Mouse (Mus musculus) cerebellum, postnatal 25 days (tissue): ENCODE measurements at regions not wholly inside any gene's neighbourhood (a gene's known extent, or its start where the extent isn't known, plus 50 kb on each side); places are given as distances from the start of the nearest gene placed in this dataset.
A peak's percentile ranks its signal among the peaks of the same experiment; 100 is the strongest.

Experiments
- DNase-seq, 2 experiments: peaks; one replicate each; pipeline ENCODE4 v3.0.0; 2021; ENCODE audit warnings: mixed read lengths in 2 of 2

DNA sequence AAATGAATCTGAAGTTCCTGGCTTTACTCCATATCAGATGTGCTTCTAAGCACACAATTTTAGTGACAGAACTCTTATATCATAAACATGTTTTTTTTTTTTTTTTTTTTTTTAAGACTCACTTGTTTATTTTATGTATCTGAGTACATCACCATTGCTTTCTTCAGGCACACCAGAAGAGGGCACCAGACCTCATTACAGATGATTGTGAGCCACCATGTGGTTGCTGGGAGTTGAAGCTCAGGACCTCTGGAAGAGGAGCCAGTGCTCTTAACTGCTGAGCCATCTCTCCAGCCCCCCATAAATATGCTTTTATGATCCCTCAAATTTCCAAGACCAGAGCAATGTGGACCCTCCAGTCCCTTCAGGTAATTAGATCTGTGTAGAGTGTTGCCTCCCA lies 280.1 kb upstream of the Adgrl2 start:
- no peak for DNase-seq

DNA sequence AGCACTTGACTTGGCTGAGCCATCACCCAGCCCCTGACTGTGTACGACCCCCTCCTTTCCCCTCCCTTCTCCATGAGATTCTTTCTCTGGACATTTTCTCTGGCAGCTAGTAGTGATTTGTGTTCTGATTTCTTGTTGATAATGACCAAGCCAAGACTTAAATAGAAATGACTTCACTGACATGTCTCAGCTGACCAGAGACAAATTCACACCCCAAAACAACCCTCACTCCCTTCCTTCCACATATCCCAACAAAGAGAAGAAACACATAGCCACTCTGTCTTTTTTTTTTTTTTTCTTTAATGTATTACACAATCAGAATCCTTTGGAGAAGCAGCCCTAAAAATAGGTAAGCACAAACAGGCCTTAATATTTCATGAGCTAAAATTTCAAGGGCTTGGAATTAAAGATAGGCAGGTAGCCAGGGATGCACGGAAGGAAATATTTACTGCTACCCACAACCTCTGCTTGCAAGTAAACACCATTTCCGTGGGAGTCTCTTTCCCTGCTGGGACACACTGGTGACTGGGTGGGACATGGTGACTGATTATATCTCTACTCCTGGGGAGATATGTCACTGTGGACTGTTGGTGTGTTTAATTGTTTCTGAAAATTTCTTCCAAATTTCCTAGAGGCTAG lies 272.1 kb upstream of the Adgrl2 start:
- no peak for DNase-seq

DNA sequence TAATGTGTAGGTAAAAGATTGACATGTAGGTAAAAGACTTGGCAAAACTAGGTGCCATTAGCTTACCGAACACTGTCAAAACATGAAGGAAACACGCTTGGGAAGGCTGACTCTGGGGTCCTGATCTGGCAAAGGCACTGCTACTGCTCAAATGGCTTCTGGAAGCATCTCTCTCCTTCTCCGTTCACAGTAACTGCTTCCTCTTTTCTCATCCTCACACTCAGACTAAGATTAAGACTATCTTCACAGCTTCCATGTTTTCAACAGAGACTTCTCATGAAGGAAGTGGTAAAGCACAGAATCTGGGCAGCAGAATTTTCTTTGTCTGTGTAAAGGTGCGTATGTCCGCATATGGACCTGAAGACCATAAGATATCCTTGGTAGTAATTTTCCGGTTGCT lies 271.4 kb upstream of the Adgrl2 start:
- DNase-seq: no peak

DNA sequence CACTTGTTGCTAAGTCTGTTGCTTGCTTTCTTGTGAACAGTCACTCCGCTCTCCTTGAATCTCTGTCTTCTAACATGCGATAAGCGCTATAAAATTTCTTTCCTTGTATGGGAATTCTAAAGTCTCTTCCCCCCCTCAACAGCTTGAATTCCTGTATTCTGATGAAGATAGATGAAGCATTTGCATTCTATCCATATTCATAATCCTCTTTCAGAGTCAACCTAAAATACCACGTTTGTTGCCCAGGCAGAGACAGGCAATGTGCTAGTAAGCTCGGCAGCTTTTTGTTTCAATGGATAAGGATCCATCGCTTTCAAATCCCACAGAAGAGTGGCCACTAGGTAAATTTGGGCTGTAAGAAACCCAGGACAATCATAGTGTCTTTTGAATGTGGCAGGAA lies 268.5 kb upstream of the Adgrl2 start:
- no peak for DNase-seq

DNA sequence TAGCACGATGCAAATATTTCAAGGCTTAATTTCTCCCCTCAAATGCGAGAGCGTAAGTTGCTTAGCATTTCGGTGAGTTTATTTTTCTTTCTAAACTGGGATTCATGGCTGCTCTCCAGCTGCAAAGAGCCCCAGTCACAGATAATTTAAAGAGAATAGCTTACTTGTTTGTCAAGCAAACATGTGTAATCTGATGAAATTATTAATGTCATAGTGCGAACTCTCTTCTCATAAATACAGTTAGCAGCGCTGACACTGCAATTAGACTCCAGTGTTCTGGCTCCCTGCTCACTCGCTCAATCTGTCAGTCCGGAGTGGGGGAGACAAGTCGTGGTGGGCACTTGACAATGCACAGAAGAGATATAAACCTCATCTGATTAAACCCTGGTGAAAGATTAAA lies 266.5 kb upstream of the Adgrl2 start:
- DNase-seq: no peak

DNA sequence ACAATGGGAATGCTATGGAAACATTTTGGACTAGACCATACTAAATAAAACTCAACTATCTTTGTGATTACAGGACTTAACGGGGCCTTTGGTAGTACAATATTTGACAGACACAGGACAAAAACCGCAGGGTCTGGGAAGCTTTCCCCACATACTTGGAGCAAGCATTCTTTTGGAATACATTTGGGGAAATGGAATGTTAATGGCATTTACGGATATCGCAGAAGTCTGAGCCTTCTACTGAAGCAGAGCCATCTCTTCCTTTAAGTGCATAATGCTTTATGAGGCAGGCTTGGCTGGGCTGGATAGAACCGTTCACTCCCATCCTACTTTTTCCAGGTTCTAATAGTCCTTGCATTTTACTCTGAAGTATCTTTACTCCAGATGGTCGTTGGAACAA lies 262.7 kb upstream of the Adgrl2 start:
- no peak for DNase-seq

DNA sequence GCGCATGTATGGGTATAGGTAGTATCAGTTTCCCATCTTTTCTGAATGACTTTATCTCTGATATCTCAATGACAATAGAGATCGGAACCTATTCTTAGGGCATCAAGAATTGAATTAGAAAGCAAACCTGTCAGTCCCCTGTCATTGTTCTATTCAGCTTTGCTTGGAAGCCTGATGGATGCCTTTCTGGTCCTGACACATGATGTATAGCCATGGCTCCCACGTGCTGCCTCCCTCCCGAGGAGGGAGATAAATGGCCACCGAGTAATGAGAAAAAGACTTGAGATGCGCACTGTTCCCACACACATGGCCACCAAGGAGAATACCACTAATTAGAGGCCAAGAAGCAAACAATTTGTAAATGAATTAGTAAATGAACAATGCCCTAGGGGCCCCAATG lies 261.8 kb upstream of the Adgrl2 start:
- DNase-seq: no peak

DNA sequence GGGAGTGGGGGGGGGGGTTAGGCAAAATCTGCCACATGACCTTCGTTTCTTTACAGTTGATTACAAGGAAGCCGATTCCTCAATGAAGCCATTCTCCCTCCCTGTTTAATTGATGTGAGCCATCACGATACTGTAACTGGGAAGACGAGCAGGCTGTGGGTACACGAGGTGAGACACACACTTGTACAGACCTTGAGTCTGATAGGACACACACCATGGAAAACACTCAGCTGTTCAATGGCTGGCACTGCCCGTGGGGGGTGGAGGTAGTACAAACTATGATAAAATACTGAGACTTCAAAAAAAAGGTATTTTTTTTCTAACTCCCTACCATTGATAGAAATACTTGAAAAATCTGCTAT lies 257.3 kb upstream of the Adgrl2 start:
- no peak for DNase-seq

DNA sequence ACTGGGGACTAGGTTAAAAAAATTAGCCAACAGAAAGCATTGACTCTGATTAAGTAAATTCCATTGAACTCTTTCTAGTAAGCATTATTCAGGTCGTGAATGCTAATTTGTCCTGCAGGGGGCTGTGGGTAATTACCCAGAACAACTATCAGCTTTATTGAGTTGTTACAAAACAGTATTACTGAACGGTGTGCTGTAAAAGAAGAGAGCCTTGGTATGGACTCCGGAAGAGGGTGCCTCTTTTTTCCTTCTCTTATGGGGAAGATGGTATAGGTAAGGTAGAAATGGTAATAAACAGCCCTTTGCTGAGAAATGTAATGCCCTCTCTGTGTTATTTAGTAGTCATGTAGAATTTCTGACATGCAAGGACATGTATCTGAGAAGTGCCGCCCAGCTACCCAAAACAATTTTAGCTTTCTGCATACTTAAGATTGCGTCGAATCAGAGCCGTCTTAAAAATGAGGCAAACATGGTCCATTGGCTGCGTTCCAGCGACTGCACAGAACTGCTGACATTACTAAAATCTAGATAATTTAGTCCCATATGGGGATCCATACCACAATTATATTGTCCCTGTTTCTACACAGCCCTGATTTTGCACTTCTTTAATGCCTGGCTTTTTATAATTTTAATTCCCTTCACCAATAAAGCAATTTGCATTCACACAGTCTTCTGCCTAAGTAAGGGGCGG lies 256.7 kb upstream of the Adgrl2 start:
- DNase-seq: no peak

DNA sequence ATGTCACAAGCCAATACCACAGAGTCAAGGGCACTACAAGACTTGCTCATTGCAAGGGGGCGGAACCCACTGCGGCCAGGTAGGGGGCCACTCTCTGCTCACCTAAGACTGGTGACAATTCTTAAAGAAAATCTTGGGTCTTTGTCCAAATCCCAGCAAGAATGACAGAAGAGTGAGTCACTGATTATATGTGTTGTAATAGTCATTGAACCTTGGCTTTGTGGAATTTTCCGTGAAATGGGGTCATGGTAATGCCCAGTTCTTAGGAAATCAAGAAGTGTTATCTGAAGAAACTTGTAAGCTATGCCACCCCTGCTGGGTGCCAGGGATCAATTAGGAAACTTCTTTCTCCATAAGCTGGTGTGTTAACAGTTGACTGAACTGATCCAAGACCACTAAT lies 249.3 kb upstream of the Adgrl2 start:
- DNase-seq: no peak

DNA sequence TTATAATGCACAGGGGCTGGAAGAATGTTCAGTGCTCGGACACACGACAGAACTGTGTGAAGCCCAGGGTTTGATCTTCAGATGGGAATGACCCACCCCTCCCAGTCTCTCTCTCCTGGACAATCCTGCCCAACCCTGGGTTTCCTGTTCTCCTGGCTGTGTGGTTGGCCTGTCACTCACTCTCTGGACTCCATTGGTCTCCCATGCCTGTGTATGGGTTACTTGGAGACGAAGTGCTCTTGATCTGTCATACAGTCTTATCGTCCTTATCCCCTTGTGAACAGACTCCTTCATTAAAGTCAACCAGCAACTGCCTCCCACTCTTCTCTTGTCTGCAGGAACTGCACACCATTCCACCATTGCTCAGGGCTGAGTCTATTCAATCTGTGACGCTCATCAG lies 247.7 kb upstream of the Adgrl2 start:
- DNase-seq: no peak

DNA sequence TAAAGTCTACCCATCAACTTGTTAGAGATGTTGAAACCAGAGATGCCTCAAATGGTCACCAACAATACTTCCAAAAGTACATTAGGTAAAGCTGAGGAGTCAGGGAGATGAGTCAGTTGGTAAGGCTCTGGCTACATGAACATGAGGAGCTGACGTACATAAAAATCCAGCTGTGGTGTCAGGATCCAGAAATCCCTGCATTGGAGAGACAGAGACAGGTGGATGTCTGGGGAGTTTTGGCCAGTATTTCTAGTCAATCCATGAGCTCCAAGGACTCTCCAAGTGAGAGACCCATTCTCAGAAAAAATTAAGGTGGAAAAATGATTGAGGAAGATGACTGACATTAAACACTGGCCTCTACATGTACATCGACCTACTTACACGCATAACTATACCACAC lies 244.8 kb upstream of the Adgrl2 start:
- no peak for DNase-seq

DNA sequence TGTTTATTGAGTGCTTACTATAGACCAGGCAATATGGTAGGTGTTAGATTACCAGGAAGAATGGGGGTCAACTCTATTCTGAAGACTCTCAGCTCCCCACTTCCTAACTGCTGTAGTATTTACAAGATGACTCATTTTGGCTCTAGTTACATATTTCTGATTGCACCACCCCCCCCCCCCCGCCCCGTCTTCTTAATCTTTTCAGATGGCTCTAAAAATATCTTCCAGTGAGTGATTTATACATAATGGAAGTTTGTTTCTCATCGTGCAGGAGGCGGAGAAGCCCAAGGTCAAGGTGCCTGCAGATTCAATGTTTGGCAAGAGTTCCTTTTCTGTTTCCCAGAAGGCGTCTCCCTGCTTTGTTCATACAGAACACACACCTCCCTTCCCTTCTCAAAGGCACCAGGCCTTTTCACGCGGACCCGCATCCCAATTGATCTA lies 243.4 kb upstream of the Adgrl2 start:
- no peak for DNase-seq

DNA sequence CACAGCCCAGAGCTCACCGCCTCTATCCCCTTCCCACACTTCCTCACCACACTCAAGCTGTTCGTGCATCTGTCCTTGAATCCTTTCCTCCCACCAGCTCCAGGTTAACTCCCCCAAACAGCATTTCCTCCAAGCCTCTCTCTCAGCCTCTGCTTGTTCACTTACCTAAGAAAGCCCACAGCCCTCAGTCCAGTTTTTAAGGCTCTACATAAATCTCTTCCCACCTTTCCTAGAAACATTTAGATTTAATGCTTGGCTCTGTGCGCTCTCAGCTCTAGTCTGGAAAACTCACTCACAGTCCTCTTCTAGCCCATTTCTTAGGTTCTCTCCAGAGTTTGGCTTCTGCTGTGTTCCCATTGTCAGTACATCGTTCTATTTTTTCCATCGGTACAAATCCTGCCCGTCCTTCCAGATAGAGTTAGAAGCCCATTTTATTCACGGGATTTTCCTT lies 242.9 kb upstream of the Adgrl2 start:
- no peak for DNase-seq

DNA sequence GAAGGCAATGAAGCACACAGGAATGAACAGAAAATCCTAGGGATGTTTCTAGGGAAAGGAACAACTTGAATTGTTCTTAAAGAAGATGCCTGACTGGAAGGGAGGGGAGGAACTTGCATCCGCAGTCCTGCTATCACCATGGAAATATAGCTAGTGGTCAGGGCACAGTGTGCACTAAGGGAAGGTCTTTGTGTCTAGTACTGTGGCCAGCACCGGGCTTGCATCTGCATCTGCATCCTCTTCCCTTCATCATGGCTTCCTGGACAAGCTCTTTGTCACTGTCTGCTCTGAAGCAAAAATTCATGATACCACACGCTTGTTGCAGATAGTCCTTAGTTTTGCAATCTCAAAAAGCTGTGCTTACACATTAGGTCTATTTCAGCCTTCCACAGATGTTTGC lies 241.0 kb upstream of the Adgrl2 start:
- DNase-seq: no peak

DNA sequence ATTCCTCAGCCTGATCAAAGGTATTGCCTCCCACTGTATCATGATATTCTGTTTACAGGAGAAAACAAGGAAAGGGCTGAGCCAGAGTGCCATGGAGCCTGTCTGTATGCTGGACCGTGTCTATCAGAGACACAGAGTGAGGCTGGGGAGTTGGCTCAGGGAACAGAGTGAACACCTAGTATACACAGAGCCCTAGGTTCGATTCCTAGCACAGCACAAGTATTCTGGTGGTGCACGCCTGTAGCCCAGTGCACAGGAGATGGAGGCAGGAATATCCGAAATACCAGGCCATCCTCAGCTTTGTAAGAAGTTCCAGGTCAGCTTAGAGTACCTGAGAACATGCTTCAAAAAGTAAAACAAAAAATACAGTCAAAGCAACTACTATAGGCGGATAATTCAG lies 237.2 kb upstream of the Adgrl2 start:
- DNase-seq: no peak

DNA sequence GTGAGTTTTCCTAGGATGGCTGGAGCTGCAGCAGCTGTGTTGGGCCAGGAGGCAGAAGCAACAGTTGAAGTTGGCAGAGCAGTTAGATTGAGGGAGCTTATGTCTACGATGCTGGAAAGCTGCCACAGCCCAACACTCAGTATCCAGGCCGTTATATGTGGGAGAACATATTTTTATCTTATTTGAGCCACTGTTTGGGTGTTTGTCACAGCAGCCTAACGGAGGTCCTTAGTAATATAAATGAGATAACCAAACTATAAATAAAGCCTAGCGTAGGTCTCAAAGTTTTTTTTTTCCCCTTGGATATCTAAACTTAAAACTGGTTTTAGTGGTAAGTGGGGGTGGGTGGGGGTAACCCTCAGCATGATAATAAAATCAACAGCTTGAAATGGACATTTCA lies 236.4 kb upstream of the Adgrl2 start:
- DNase-seq: no peak

DNA sequence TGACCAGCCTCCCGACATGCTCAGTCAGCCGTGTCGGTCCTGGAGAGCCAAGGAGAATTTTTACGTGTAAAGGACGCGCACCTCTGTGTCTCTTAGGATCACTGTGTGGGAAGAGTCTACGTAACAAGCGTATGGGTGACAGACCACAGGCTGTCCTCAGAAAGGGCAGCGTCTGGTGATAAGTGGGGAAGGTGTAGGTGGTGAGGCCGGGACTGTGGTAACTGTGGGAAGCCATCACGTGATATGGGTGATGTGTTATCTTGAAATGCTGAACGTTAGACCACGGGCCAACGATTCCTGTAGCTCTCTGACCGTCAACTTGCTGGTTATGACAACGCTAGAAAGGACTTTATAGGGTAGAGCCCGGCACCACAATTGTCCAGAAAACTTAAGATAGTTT lies 235.3 kb upstream of the Adgrl2 start:
- DNase-seq: no peak

DNA sequence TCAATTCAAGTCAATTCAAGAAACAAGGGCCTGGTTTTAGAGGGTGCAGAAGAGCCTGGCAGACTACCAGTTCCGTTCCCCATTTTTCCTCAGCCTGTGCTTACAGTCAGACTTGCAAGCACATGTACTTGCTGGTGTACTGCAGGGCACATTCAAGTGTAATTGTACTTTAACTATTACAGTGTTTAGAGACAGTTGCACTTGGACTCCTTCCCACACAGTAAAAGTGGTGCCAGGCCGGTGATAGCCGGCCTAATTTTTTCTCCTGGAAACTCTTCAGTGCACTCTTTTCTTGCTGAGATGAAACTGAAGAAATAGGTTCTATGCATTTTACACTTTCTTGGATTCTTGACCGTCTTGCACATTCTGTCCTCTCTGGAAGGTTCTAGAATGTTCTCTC lies 233.9 kb upstream of the Adgrl2 start:
- DNase-seq: peak in 1 of 2 experiments; percentile 9

DNA sequence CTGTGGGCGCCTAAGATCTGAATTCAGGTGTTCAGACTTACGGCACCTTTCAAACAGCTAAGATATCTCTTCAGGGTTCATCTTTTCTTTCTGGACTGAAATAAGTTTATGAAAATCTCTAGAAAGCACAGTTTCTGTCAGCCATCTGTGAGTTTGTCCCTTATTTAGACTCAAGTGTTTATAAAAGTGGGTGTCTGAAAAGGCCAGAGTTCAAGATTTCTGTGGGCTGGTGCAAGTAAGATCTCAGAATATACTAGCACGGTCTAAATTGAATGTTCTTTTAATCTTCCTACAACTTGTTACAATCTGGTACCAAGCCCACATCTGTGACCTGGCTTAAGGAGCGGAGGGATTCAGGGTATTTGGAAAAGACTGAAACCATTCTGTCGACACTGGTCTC lies 233.4 kb upstream of the Adgrl2 start:
- no peak for DNase-seq

DNA sequence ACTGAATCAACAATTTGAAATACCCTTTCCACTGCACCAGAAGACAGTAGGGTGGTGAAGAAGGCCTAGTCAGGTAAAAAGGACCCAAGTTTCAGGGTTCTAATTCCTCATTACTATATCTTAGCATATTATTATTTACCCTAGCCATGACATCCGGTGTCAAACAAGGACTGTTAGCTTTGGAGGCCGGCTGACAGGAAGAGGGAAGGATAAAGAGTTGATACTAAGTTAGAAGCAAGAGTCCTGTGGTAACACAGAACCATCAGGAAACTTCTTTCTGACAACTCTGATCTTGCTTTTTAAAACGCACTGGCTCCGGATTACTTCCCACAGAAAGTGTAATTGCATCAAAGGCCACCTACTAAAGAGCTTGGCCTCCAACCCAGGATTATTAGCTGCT lies 230.6 kb upstream of the Adgrl2 start:
- DNase-seq: no peak

DNA sequence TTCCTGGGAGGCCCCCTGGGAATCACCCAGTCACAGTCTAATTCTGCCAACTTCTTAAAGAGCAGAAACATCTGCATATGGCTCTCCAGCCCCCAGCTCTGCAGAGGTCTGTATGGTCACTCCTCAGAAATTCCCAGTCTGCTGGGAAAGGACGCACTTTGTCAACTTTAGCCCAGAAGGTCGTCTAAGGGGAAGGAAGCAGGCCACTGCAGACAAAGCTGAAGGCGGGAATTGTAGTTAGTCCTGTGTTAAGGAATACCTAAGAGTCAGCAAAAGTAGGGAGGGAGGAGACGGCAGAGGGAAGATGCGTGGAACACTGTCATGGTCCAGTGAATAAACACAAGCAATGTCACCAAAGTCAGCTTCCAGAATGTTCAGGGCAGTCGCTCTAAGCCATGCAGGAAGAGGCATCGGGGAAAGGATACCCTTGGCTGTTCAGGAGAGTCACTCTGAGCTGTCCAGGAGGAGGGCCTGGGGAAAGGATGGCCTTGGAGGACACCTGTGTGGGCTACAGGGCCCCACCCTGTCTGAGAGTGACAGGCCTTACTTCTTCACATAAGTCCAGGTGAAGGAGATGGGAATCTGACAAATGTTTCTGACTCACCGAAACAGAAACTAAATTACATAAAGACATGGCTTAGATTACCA lies 230.1 kb upstream of the Adgrl2 start:
- no peak for DNase-seq

DNA sequence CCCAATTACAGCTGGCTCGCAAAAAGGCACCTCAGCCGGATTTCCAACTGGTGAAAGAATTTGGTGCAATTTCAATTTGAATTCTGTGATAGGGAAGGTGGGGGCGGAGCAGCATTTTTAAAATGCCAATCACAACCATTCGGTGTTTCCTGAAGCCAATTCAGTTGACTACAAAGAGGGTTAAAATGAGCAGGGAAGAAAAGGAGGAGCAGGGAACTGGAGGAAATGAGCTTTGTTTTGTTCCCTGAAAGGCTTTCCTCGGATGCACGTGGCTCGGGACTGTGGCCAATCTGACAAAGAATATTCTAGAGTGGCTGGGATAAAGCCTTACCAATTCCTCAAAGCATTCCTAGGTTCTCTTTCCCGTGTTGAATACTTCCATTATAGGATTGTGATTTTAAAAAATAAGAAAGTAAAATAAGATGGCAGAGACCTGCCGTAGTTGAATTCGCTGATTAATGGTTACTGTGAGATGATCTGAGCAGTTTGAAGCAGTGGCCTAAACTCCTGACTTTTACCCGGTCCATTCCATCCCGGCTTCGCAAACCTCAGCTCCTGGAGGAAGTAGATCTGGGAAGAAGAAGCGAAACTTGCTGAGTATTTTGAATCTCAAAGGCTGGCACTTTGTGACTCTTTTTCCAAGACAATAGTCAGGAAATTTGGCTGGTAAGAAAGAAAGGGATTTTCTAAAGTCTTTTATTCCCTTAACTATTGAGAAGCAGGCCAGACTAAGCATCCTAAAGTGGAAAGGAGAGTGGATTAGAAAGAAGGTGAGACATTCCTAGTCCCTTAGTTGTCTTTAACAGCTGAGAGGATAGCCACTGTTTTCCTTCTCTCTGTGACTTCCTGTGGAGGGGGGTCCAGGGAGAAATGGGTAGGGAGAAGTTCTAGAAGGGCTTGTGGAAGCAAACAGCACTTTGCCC lies 229.3 kb upstream of the Adgrl2 start:
- DNase-seq: no peak
